Mouse (Mus musculus) frontal cortex, postnatal 36 days (tissue): Measurements from ENCODE around the gene Pjvk.

Source experiments
- DNase-seq, 2 experiments: peaks; one replicate each; pipeline ENCODE4 v3.0.0; 2022; ENCODE audit warnings: low spot score in 2 of 2

The Pjvk gene

DNA sequence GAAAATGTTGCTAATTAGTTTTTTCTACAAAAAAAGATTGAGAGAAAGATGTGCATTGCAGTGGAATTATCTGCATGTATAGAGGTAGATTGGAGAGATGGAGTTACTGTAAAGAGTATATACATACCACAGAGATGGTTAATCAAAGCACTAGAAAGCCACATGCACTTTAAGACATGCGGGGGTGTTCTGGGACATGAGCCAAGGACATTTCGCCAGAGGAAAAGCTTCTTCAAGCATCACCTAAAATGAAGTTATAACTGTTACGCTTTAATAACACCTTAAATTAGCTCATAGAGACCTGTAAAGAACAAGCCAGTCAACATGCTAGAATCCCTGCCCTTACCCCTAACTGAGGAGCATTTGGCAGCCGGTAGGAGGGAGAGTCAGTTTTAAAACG, 18.9 kb downstream of the Pjvk start:
- peak in 1 of 2 experiments; percentile 29 for DNase-seq

DNA sequence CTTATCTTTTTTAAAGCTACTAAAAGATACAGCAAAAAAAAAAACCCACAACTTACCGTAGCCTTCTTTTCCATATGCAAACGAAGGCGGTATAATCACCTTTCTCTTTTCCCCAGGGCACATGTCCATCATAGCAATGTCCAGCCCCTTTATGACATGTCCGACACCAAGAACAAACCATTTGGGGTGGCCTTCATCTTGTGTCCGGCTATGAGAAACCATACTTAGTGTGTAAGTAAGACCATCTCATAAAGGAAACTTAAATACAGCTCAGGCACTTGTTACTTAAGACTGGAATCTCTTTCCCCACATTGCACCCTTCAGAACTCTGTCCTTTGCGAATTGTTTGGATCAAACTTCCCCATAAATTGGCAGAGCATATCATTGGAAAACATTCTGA, 23.4 kb downstream of the Pjvk start:
- DNase-seq = no peak

DNA sequence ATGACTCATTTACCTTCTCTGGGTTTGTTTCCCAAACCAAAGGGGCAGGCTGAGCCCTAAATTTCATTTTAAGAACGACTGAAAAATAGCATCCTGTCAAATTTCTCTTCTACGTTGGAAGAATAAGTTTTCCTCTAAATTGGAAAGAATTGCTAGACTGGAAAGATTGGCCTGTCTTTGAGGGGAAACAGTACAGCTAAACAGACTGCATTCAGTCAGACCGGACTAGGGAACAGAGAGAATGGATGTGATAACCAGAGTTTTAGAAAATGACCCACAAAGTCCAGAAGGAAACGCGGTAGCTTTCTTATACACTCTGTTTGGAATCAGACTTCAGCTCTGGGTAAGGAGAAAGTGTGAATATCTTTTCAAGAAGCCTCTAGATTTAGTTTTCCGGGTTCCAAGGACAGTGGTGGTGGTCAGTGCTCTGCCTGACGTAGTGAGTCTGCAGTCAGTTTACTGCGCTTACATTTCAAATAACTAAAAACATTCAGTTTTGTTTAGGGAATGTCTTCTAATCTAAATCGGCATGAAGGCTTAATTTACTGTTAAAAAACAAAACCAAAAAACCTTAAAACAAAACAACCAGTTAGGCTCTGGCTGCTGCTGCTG, 24.0 kb downstream of the Pjvk start:
- DNase-seq = no peak

DNA sequence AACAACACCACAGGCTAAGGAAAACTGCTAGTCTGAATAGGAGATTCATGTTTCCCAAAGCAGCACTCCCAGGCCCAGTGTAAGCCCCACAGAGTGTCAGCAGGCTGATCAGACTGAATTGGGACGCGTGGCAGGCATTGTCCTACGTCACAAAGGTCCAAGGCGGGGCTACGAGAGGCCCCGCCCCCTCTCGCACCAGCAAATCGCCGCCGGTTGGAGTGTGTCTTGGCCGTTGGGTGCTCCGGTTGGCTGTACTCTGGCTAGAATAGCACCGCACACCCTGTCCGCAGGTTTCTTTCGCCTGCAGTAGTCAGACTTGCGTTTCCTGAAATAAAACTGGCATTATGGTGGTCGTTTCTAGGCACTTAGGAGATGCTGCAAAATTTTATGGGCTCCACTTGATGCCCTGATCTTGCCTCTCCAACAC, 24.7 kb downstream of the Pjvk start, which contains the start of gene Fkbp7:
Gene Fkbp7 (minus strand): TSS at position 151 of the 427 bp plus-strand sequence.
- DNase-seq = peak; percentile 80 to 87

DNA sequence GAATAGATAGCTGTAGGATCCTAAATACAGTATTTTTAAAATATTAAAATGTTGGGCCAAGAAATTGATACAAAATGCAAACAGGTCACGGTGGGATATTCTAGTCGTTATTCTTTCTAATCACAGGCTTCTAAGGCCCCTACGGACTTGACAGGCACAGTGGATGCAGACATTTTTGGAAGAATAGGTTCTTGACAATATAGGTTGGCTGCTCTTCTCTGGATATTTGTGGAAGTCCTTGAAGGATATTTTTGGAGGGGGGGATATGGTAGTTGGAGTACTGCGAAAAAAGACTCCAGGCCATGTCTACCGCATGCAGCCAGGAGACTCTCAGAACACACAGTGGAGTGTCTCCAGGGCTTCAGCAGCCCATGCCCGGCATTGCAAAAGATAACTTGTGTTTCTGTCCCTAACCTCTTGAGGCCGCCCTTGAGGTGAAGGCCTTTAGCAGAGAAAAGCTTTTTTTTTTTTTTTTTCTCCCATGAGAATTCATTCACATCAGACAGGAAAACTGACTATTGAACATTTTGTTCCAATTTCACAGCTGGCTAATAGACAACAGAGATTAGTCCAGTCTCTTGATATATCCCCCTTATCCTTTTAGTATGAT, 25.3 kb downstream of the Pjvk start:
- no peak for DNase-seq

DNA sequence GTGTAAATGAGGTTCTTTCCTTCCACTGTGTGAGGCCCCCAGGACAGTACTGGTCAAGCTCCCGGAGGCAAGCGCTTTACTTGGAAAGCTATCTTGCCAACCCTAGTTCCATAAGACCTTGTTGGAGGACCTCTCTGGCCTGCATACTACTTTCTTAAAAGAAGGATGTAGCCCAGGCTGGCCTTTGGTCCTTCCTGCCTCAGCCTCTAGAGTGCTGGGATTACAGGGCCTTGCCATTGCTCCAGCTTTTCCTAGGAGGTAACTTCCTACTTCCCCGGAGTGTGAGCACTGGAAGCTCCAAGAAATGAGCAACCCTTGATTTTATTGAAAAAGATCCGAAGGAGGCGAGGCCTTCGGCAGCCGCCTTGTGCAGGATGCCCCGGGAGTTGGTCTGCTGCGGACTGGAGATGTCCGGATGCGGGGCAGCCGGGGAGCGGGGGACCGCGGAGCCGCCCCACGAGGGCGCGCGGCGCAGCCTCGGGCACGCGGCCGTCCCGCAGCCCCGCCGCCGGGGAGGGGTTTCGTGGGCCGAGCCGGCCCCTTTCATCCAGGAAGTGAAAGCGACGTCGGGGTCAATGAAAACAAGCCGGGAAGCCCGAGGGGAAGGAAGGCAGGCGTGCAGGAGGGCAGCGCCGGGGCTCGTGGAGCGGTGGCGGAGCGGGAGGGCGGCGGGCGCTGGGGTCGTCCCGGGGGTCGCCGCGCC, 26.6 kb downstream of the Pjvk start, which contains the start of gene Plekha3:
Gene Plekha3 (plus strand): TSS at position 557 of the 703 bp plus-strand sequence.
- peak; percentile 80 to 87 for DNase-seq

DNA sequence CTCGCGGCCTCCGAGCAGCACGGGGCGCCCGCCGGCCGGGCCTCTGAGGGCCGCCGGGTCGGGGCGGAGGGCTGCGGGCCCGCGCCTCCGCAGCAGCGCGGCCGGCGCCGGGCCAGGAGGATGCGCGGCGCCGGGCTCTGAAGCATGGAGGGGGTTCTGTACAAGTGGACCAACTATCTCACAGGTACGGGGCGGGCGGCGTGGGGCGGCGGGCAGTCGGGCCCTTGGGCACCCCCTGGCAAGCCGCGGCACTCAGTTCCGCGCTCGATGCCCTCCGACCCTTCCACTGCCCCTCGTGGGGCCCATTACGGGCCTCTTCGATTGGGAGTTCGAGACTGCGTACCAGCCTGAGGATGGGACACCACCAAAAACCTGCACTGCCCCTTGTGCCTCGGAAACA, 27.2 kb downstream of the Pjvk start:
- no peak for DNase-seq

DNA sequence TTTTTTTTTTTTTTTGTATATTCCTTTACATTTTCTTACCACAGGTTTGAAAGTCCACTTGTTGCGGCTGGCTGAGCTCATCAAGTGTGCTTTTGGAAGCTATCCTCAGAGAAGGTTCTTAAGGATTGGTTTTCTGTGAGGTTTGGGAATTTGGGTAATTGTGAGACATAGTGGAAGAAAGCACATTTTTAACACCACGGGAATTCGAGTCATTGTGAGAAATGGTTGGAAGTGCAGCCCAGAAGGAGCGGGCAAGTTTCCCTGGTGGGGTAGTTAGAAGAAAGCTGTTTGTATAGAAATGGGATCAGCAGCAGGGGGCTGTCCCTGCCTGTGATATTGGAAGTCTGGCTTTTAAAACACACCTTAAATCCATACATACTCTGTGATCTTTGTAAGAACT, 27.7 kb downstream of the Pjvk start:
- DNase-seq = no peak

DNA sequence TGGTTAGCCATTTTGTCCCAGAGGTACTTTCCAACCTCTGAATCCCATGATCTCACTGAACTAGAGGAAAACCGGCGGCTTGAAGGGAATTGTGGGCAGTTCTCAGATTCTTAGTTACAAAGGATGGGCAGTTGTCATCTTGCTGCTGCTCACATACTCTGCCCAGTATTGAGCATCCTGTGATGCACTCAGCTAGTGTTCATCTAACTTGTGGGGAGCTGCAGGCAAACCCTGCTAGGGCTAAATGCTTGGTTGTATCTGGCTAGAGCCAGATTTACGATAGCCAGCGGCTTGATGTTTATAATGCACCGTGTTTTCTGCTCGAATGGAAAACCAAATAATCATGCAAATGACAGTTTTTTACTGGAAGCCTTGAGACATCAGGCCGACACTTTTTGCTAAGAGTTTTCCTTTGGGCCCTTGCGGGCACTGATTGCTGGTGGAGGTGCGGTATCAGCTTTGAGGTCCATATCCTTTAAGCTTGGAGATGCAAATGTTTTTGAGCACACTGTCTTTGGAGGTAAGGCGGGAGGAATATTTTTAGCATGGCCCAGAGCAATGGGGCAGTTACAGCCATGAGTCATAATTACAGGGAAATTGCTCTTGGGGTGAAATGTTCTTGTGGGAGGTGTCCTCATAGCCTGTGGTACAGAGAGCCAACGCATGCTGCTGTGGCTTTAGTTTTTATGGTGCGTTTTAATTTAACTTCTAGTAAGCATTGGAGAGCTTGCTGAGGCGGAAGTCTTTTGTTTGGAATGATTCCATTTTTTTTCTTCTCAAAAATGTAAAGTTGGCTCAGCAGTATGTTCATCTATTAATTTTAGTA, 28.3 kb downstream of the Pjvk start:
- DNase-seq = no peak

DNA sequence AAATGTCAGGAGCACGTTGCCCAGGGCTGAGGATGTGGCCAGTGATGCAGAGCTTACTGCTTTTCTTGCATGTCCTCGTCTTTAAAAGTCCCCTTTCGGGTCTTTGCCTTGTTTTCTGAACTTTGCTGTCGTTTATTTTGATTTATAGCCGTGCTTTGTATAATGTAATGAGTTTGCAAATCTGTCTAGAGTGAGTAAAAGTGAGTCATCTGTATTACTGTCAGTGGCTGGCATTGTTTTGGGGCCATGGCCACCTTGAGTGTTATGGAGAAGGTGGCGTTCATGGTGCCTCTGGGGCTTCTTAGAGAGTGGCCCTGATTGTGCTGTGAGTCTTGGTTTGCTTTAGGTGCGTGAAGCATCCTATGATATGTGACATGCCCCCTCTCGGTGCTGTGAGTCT, 34.0 kb downstream of the Pjvk start:
- no peak for DNase-seq

DNA sequence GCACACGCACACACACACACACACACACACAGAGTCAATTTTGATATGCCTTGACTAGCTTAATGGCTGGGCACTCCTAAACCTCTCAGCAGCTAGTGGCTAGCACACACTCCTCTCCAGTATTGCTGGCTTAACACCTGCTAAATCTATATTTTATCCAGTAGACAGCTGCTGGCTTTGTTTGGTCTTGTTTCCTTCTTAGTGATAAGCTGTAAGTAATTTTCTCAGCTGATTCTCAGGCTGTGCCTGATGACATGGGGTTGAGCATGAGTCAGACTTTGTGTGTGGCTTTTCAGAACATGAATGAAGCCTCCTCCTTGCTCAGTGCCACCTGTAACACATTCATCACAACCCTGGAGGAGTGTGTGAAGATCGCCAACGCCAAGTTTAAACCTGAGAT, 38.7 kb downstream of the Pjvk start:
- no peak for DNase-seq

DNA sequence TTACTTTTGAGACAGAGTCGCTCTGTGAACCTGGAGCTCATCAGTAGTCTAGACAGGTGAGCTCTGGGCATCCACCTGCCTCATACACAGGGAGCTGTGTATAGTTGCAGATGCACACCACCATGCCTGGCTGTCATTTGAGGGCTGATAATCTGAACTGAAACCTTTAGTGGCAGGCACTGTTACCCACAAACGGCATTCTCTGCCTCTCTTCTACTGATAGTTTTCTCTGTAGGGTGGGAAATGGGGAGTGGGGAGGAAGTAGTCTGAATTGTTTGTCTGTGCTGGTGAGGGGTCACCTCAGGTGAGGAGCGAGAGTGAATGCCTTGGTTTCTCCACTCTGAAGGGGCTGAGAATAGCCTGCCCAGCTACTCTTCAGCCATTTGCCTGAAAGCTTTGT, 39.3 kb downstream of the Pjvk start:
- DNase-seq = no peak

DNA sequence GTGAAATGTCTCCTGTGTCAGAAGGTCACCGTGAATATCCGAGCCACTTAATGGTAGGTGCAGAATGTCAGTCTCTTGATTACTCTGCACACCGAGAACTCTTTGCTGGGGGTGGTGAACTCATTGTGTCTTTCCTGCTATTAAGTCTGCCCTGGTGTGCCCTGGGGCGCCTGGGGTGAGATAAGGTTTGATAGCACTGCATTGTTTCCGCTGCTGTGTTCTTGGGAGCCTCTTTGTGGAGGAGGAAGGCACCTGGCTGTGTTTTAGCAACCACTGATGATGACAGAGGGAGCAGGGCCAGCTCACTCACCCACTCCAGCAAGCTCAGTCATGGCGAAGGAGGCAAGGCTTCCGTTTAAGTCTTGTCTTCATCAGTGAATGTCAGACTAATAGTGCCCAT, 39.9 kb downstream of the Pjvk start:
- DNase-seq = no peak

DNA sequence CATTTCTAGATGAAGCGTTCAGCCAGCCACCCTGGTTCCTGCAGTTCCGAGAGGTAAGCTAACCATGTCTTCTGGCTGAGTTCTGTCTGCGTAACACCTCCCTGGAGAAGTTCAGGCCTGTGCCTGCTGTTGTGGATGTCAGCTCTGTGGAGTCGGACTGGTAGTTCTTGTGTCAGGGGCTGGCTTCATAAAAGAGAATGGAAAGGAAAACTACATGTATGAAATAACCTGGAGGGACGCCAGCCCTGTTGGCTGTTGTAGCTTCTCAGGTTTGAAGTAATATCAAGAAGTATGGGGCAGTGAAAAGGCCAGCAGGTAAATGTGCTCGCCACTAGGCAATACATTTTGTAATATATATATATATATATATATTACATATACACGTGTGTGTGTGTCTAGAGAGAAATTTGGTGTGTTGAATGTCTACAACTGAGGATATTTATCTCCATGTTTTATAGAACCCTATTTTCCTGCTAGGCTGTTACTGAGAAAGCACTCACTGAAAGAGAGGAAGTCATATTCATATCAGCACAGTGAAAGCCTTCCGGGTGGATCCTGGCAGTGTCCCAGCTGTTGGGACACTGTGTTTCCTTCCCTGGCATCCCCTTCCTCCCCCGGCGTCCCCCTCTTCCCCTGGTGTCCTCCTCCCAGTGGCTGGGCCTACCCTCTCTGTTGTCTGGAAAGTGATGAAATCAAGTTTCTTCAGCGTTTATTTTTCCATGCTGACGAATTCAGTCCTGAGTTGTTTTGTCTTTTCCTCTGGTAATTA, 42.3 kb downstream of the Pjvk start:
- no peak for DNase-seq

DNA sequence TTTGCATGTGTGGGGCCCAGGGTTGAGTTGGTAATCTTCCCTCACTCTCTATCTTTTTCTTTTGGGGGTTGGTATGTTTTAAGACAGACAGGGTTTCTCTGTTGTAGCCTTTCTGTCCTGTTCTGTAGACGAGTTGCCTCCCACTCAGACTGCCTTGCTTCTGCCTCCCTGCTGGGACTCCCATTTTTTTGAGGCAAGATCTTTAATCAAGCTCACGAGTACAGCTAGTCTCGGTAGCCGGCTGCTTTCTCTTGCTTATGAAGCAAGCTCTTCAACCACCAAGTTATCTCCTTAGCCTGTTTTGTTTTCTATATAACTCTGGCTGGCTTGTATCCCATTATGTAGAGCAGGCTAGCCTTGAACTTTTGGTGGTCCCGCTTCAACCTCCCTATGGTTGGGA, 45.5 kb downstream of the Pjvk start:
- no peak for DNase-seq

DNA sequence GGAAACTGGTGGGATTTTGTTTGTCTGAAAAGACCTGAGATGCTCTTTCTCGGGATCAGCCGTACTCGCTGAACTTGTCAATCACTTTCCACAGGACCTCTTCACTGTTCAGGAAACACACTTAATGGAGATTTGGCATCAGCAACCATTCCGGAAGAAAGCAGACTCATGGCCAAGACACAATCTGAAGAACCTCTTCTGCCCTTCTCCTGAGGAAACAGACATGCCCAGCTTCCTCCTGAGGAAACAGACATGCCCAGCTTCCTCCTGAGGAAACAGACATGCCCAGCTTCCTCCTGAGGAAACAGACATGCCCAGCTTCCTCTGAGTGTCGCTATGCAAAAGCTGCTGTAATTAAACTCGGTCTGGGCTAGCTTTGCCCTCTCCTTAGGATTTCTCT, 47.0 kb downstream of the Pjvk start:
- DNase-seq = no peak

DNA sequence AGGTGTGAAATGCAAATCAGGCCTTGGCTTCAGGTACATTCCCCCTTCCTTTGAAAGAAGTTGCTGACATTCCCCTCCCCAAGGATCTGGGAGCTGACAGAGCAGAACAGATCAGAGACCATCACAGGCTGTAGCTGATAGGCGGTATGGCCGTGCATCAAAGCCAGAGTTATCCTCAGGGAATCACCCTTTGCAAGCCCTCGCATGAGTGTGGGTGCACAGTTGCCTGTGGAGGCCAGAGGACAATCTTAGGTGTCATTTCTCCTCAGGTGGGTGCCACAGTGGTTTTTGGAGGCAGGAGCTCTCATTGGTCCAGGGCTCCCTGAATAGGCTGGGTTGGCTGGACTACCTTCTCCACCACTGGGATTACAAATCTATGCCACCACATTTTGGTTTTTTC, 53.9 kb downstream of the Pjvk start:
- no peak for DNase-seq

DNA sequence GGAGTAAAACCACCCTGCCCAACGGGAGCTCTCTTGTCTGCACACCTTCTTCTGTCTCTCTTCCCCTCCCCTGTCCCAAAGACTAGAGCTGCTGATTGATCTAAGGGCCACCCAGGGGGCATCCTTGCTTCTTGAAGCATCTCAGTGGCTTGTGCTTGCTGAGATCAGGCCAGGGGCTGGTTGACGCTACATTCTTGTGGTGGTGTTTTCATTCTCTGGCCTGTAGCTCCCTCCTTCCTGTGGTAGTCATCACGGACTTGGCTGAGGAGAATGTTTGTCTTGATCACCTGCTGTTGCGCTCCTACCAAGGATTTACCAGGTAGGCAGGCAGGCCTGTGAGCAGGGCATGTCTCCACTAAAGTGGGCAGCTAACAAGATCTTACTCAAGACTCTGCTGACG, 54.5 kb downstream of the Pjvk start:
- no peak for DNase-seq

DNA sequence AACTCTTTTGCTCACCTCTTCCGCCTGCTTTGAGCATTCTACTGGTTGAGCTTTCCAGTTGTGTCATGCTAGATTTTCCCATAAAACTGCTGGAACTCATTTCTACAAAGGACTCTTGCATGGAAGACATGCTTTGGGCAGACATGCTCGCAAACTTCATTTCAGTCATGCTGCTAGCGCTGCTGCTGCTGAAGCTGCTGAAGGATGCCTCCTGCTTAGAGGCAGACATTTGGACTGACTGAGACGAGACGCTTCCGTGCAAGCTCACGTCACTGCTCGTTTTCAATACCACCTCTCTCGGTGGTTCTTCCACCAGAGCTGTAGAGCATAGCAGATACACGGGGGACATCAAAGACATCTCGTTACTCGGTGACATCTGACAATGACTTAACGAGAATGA, 57.4 kb downstream of the Pjvk start:
- no peak for DNase-seq
